Mouse (Mus musculus) embryonic facial prominence, embryonic 13.5 days (tissue): ENCODE results near the gene Gabarap. TPM values are rescaled to one million over a fixed set of nuclear protein-coding genes. Genes with fewer than 3 reads are reported as not detected.

ENCODE experiments used
- ATAC-seq: fragments of 200-750 bp; cut with Nextera tagmentation; 2 replicates; pipeline ENCODE4 v1.8.0; 2017; ENCODE audit warnings: low read depth; ENCODE audit not compliant: insufficient number of reproducible peaks, insufficient read depth, low FRiP score, low TSS enrichment
- H3K27ac ChIP-seq: fragments of 300-500 bp; sonication (generic); 2 replicates; pipeline ENCODE4 v1.5.1; 2015; ENCODE audit warnings: moderate library complexity, mild to moderate bottlenecking, inconsistent platforms
- H3K27me3 ChIP-seq: fragments of 300-500 bp; sonication (generic); 2 replicates; pipeline ENCODE4 v1.6.1; 2015; ENCODE audit warnings: mild to moderate bottlenecking, inconsistent platforms
- H3K36me3 ChIP-seq: fragments of 300-500 bp; sonication (generic); 2 replicates; pipeline ENCODE4 v1.6.1; 2015; ENCODE audit warnings: mild to moderate bottlenecking, inconsistent platforms
- H3K4me1 ChIP-seq: fragments of 300-500 bp; sonication (generic); 2 replicates; pipeline ENCODE4 v1.6.1; 2015; ENCODE audit warnings: inconsistent platforms
- H3K4me2 ChIP-seq: fragments of 300-500 bp; sonication (generic); 2 replicates; pipeline ENCODE4 v1.6.1; 2015; ENCODE audit warnings: moderate library complexity, mild to moderate bottlenecking, inconsistent platforms
- H3K4me3 ChIP-seq: fragments of 300-500 bp; sonication (generic); 2 replicates; pipeline ENCODE4 v1.5.1; 2015; ENCODE audit warnings: mild to moderate bottlenecking, inconsistent platforms
- H3K9ac ChIP-seq: fragments of 300-500 bp; sonication (generic); 2 replicates; pipeline ENCODE4 v1.6.1; 2015; ENCODE audit warnings: mild to moderate bottlenecking, inconsistent platforms
- H3K9me3 ChIP-seq: fragments of 300-500 bp; sonication (generic); 2 replicates; pipeline ENCODE4 v1.6.1; 2016; ENCODE audit warnings: inconsistent platforms
- WGBS: fragments of 180-500 bp; shearing (Covaris S2); methylation state at CpG from one replicate; pipeline ENCODE4 v1.1.7; 2015; ENCODE audit warnings: mixed read lengths; 5-methylcytosine and 5-hydroxymethylcytosine counted together
- polyA plus RNA-seq: library from polyadenylated mRNA; unstranded; fragments of >200 nt; fragmentation: Nextera tagmentation; extraction: Ambion mirVana; gene quantifications from 2 replicates; pipeline ENCODE4 v1.2.1, GENCODE M21; 2015

Gene Gabarap
- polyA plus RNA-seq, 1 experiment from 2014 or later, result 542 TPM

DNA sequence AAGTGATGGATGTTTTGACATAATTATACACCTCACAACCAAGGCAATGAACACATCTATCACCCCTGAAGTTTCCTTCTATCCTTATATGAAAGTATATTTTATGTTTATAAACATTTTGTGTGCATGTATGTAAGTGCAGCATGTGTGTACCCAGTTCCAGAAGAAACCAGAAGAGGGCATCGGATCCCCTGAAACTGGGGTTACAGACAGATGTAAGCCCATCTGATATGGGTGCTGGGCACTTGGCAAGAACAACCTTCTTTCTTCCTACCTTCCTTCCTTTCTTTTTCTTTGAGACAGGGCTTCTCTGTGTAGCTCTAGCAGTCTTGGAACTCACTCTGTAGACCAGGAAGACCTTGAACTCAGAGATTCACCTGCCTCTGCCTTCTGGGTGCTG lies 34.7 kb upstream of the Gabarap start:
- Histone ChIP-seq H3K9ac (no peak overlapping the region), H3K4me2 (no peak overlapping the region), H3K27ac (no peak overlapping the region), H3K27me3 (peaks cover 6% of the 10 kb centered on the region; the same call in 1 of the 2 replicates), H3K9me3 (no peaks in the 10 kb centered on the region), H3K4me3 (no peak overlapping the region), H3K4me1 (no peaks in the 10 kb centered on the region), H3K36me3 (no peaks in the 10 kb centered on the region)
- WGBS, result 83% methylated on average over 1 of the region's 1 CpGs
- no peak for ATAC-seq

DNA sequence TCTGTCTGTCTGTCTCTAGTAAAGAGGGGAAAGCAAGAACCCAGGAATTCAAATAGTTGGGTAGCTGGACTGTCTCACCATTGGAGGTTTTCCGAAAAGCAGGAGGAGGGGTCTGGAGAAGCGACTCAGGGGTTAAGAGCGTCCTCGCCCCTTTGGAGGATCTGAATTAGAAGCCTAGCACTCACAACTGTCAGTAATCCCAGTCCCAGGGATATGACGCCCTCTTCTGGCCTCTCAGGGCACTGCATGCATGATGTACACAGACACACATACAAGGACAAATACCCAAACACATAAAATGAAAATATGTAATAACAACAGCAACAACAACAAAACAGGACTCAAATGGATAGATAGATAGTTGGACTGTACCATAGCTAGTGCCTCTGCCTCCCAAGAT lies 30.3 kb upstream of the Gabarap start:
- peaks cover 49% of the 10 kb centered on the region for H3K27me3 ChIP-seq

DNA sequence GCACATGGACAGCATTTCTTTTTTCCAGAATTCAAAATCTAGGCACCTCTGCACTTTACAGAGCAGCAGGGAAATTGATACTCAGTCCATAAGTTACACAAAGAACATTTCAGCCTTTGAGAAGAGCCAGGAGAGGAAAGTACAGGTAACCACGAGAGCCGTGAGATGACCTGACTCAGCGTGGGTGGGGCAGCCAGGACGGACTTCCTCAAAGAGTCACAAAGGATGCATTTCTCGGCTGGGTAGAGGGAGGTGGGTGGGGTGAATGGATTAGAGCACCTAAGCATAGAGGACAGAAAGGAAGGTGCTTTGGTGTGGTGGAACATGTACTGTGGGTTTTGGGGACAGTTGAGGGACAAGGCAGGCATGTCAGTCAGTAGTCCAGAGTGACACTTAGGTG lies 29.1 kb upstream of the Gabarap start:
- H3K27me3 ChIP-seq, result peaks cover 62% of the 10 kb centered on the region
- no peak overlapping the region for H3K9ac ChIP-seq
- peaks cover 16% of the 10 kb centered on the region for H3K4me1 ChIP-seq
- H3K4me2 ChIP-seq, result no peak overlapping the region
- no peaks in the 10 kb centered on the region for H3K9me3 ChIP-seq
- no peak overlapping the region for H3K4me3 ChIP-seq
- H3K27ac ChIP-seq, result no peak overlapping the region
- no peaks in the 10 kb centered on the region for H3K36me3 ChIP-seq
- no peak for ATAC-seq
- 41% methylated on average over 5 of the region's 5 CpGs for WGBS

More for the DNA sequence above, 30.3 kb upstream of the Gabarap start:
- H3K27ac ChIP-seq, result no peak overlapping the region
- no peaks in the 10 kb centered on the region for H3K9me3 ChIP-seq
- H3K4me3 ChIP-seq, result no peak overlapping the region
- ATAC-seq, result no peak
- 25% methylated on average over 5 of the region's 5 CpGs for WGBS
- H3K4me1 ChIP-seq, result peaks cover 5% of the 10 kb centered on the region; the same call in 1 of the 2 replicates
- no peak overlapping the region for H3K9ac ChIP-seq
- H3K4me2 ChIP-seq, result no peak overlapping the region
- no peaks in the 10 kb centered on the region for H3K36me3 ChIP-seq

DNA sequence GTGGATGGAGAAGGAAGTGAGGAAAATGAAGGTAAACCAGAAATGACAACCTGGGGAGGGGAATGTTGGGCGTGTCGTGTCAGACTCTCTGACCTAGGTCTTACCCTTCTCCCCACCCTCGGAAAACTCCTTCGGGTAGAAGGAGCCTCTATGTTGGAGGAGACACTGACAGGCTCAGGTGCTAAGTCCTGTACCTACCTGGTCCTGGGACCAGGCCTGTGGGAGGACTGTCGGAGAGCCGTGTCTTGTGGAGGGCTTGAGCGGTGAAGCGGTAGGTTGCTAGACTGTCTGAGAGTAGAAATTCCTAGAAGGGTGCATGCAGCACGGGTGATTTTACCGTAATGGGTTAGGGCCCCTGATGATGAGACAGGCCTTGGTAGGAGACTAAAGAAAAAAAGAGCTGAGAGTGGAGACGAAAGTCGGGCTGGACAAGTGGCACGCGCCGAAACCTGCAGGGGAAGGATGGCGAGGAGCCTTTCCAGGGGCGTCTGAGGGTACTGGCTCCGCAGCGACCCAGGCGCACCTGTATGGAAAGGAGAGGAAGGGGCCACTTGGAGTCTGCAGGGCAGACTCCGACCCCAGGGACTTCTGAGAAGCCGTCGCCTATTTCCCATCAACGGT lies 26.2 kb upstream of the Gabarap start, which contains the start of gene Cldn7:
TSS of gene Cldn7 (plus strand) at position 130 of the 621 bp plus-strand sequence.
- Histone ChIP-seq H3K27ac (peak within 1 kb of the TSS; percentile 51; the same call in 1 of the 2 replicates), H3K27me3 (peaks cover 77% of the 10 kb centered on the region)
- ATAC-seq, result 0 out of 2 replicates have a peak, but pooled peaks have one; percentile 16

DNA sequence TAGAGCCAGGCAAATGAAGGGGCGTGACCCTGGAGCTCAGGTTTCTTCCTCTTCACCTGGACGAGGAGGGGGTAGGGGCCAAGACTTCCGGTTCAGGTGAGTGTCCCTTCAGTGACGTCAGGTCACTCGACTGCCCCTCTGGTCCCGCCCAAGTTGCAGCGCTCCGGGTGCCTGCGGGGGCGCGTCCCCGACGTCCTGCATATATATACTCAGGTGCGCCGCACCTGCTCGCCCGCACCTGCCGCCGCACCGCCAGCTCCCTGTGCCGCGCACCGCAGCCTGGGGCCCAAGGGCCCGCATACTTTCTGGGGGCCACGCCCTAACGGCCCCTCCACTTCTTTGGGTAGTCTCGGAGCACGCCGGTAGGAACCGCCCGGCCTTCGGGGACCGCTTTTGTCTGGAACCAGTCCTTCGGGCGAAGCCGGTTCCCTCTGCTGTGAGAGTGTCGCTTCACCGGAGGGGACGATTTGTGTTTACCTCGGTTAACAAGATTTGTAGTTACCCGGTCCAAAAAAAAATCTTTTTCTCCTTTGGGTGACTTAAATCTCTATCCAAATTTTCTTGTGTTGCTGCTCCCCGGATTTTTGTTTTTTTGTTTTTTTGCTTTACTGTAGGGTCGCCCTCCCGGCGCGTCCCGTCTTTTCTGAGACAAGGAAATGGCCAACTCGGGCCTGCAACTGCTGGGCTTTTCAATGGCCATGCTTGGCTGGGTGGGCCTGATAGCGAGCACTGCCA lies 25.5 kb upstream of the Gabarap start:
- H3K9ac ChIP-seq, result peak overlapping the region; percentile 67
- peaks cover 77% of the 10 kb centered on the region for H3K27me3 ChIP-seq
- peak overlapping the region; percentile 42 for H3K4me3 ChIP-seq
- peak overlapping the region; percentile 51; the same call in 1 of the 2 replicates for H3K27ac ChIP-seq
- peaks cover 18% of the 10 kb centered on the region for H3K4me1 ChIP-seq
- H3K36me3 ChIP-seq, result peaks cover 27% of the 10 kb centered on the region
- WGBS, result 2% methylated on average over 49 of the region's 49 CpGs
- no peaks in the 10 kb centered on the region for H3K9me3 ChIP-seq
- peak overlapping the region; percentile 59 for H3K4me2 ChIP-seq
- ATAC-seq, result no peak

More for the DNA sequence above, 26.2 kb upstream of the Gabarap start, which contains the start of gene Cldn7:
- 6% methylated on average over 24 of the region's 24 CpGs for WGBS
- Histone ChIP-seq H3K4me2 (peak within 1 kb of the TSS; percentile 59), H3K36me3 (peaks cover 20% of the 10 kb centered on the region), H3K9ac (0 out of 2 replicates have a peak within 1 kb of the TSS, but pooled peaks have one; percentile 67), H3K4me1 (peaks cover 18% of the 10 kb centered on the region), H3K9me3 (no peaks in the 10 kb centered on the region), H3K4me3 (peak within 1 kb of the TSS; percentile 42)

DNA sequence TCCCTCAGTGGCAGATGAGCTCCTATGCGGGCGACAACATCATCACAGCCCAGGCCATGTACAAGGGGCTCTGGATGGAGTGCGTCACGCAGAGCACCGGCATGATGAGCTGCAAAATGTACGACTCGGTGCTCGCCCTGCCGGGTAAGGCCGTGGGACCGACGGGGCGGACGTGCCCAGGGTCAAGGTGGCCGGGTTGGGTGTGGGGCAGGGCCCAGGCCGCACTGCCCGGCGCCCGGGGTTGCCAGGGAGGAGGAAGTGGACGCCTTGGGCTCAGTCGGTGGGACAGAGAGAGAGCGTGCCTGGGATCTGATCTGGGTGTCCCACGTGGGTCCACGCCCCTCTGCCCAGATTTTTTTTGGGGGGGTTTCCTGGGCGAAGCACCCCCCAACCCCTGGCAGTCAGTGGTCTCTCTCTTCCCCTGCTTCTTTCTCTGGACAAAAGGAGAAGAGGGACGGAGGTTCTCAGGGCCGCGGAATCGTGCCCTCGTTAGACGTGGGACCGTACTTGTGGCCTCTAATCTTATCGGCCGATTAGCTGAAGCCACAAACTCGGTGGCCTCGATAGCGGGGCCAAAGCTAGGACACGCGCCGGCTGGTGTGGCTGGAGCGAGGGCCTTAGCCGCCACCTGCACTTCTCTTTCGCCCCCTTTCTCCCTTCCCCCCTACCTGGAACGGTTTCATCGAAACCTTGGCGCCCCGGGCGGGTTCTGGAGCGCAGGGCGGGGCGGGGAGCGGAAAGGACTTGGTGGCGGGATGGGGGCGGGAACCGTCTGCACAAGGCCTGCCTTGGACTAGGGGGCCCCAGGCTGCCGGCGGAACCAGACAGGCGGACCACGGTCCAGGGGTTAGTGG lies 24.7 kb upstream of the Gabarap start:
- peak overlapping the region; percentile 59 for H3K4me2 ChIP-seq
- H3K27ac ChIP-seq, result peak overlapping the region; percentile 33; the same call in 1 of the 2 replicates
- peaks cover 31% of the 10 kb centered on the region for H3K36me3 ChIP-seq
- peak overlapping the region; percentile 67 for H3K9ac ChIP-seq
- H3K9me3 ChIP-seq, result no peaks in the 10 kb centered on the region
- peaks cover 18% of the 10 kb centered on the region for H3K4me1 ChIP-seq
- 2% methylated on average over 58 of the region's 59 CpGs for WGBS
- peaks cover 71% of the 10 kb centered on the region for H3K27me3 ChIP-seq
- H3K4me3 ChIP-seq, result peak overlapping the region; percentile 42
- no peak for ATAC-seq

DNA sequence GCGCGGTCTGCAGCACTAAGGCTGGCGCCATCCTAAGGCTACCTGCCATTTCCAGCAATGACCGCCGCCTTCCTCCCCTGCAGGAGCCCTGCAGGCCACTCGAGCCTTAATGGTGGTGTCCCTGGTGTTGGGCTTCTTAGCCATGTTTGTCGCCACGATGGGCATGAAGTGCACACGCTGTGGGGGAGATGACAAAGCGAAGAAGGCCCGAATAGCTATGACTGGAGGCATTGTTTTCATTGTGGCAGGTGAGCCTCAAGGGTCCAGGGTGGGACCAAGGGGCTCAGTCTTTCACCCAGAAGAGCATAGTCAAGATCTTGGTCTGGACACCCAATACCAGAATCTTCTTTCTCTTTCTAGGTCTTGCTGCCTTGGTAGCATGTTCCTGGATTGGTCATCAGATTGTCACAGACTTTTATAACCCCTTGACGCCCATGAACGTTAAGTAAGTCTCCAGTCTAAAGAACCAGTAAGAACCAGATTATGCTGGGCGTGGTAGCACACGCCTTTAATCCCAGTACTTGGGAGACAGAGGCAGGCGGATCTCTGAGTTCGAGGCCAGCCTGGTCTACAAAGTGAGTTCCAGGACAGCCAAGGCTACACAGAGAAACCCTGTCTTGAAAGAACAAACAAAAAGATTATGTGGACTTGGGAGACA lies 24.0 kb upstream of the Gabarap start:
- no peak for ATAC-seq
- Histone ChIP-seq H3K4me1 (peaks cover 18% of the 10 kb centered on the region), H3K27me3 (peaks cover 64% of the 10 kb centered on the region), H3K9me3 (no peaks in the 10 kb centered on the region), H3K9ac (peak overlapping the region; percentile 67), H3K4me2 (peak overlapping the region; percentile 59), H3K27ac (no peak overlapping the region), H3K36me3 (peaks cover 39% of the 10 kb centered on the region), H3K4me3 (peak overlapping the region; percentile 42)
- WGBS, result 40% methylated on average over 17 of the region's 17 CpGs

DNA sequence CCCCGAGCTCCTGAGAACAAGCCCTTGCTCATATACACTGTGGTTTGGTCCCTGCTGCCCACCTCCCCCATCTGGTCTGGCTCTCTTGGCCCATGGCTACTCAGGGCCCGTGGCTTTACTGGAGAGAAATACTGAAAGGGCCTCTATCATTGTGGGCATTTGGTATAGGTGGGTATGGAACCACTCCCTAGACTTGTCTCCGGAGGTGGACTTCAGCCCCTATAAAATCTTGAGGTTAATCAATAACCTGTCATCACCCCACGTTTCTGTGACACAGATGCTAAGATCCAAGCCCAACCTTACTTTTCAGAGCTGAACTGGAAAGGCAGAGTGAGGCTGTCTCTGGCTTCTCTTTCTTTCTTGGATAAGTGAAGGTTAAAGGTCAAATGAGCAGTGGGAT lies 22.1 kb upstream of the Gabarap start:
- no peak overlapping the region for H3K9ac ChIP-seq
- H3K27ac ChIP-seq, result no peak overlapping the region
- no peak overlapping the region for H3K4me3 ChIP-seq
- H3K9me3 ChIP-seq, result no peaks in the 10 kb centered on the region
- peaks cover 18% of the 10 kb centered on the region for H3K4me1 ChIP-seq
- peaks cover 55% of the 10 kb centered on the region for H3K36me3 ChIP-seq
- no peak for ATAC-seq
- peaks cover 46% of the 10 kb centered on the region for H3K27me3 ChIP-seq
- WGBS, result 89% methylated on average over 4 of the region's 4 CpGs
- H3K4me2 ChIP-seq, result no peak overlapping the region

DNA sequence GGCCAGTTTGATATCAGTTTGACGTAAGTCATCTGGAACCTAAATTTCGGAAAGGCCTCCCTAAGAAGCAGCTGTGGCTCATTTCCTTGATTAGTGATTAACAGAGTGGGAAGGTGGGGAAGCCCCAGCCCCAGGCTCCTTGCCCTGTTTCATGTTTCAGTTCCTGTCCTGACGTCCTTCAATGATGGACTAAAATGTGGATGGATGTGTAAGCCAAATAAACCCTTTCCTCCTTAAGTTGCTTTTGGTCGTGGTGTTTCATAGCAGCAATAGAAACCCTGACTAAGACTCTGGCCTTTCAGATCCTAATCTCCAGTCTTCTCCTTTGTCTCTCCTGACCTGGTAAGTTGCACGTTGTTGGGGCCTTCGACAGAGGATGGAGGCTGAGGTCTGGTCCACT lies 20.7 kb upstream of the Gabarap start:
- 64% methylated on average over 6 of the region's 6 CpGs for whole genome bisulfite sequencing

DNA sequence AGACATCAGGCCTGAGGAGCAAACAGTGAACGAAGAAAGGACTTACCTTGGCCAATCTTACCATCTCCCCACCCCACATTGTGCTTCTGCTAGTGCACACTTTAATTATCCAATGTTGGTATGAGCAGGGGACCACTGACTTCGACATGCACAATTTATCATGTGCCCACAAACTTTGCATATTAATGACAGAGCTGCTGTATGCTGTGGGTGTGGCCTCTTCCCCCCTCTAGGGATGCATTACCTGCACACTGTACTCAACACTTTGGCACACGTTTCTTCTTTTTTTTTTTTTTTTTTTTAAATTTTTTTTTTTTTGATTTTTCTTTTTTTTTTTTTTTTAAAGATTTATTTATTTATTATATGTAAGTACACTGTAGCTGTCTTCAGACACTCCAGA lies 20.2 kb upstream of the Gabarap start:
- no peak overlapping the region for H3K9ac ChIP-seq
- no peaks in the 10 kb centered on the region for H3K9me3 ChIP-seq
- ATAC-seq, result no peak
- peaks cover 26% of the 10 kb centered on the region for H3K27me3 ChIP-seq
- H3K4me3 ChIP-seq, result no peak overlapping the region
- 88% methylated on average over 3 of the region's 3 CpGs for WGBS
- no peak overlapping the region for H3K27ac ChIP-seq
- H3K36me3 ChIP-seq, result peaks cover 75% of the 10 kb centered on the region
- no peak overlapping the region for H3K4me2 ChIP-seq
- H3K4me1 ChIP-seq, result peaks cover 12% of the 10 kb centered on the region

More for the DNA sequence above, 20.7 kb upstream of the Gabarap start:
- no peak for ATAC-seq
- peaks cover 69% of the 10 kb centered on the region for H3K36me3 ChIP-seq
- H3K4me3 ChIP-seq, result no peak overlapping the region
- H3K4me2 ChIP-seq, result no peak overlapping the region
- H3K4me1 ChIP-seq, result peaks cover 15% of the 10 kb centered on the region
- H3K27me3 ChIP-seq, result peaks cover 32% of the 10 kb centered on the region
- no peaks in the 10 kb centered on the region for H3K9me3 ChIP-seq
- H3K9ac ChIP-seq, result no peak overlapping the region
- no peak overlapping the region for H3K27ac ChIP-seq

DNA sequence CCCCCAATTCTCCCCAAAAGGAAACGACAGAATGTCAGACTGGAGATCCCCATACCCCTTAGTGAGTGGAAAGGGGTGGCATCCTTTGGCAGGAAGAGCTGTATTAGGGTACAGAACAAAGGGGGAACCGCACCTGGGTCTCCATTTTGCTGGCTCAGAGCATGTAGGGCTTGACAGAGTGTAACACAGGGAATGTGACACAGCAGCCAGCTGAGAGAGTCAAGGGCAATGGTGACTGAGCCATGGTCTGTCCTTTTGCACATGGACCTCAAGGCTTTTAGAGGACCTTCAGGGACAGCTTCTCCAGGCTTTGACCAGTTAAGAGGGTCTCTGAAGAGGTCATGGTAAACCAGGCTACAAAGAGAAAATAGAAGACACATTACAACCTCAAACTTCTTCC lies 16.0 kb upstream of the Gabarap start:
- Histone ChIP-seq H3K4me2 (no peak overlapping the region), H3K9me3 (no peaks in the 10 kb centered on the region), H3K36me3 (peaks cover 80% of the 10 kb centered on the region), H3K9ac (no peak overlapping the region), H3K27ac (no peak overlapping the region), H3K4me1 (peaks cover 9% of the 10 kb centered on the region), H3K27me3 (no peaks in the 10 kb centered on the region), H3K4me3 (no peak overlapping the region)
- ATAC-seq, result no peak
- 91% methylated on average over 2 of the region's 2 CpGs for WGBS
